Mouse (Mus musculus): ENCODE results near the gene Nrn1l. TPM values are rescaled to one million over a fixed set of nuclear protein-coding genes. Genes with fewer than 3 reads are reported as not detected.
A peak's percentile ranks its signal among the peaks of the same experiment; 100 is the strongest.

Nrn1l gene
- polyA plus RNA-seq, 1 experiment = 2.7 TPM

- Histone ChIP-seq H3K9ac (ENCODE audit: low read depth, poor library complexity, severe bottlenecking) (peak within 1 kb of the TSS; percentile 92), H3K27ac (ENCODE audit: insufficient read depth, low read length) (no peak within 1 kb of the TSS), H3K36me3 (ENCODE audit: control insufficient read depth, insufficient read depth, low read length, poor library complexity, severe bottlenecking) (peaks cover 2% of the 10 kb centered on the region; the same call in 1 of the 2 replicates), H3K4me3 (ENCODE audit: low read depth, low read length) (peak within 1 kb of the TSS; percentile 82), H3K27me3 (ENCODE audit: control insufficient read depth, insufficient read depth, low read length, poor library complexity, severe bottlenecking) (no peaks in the 10 kb centered on the region), H3K4me1 (ENCODE audit: control insufficient read depth, insufficient read depth, low read length) (no peaks in the 10 kb centered on the region), H3K9me3 (replicated peaks; ENCODE audit: control insufficient read depth, insufficient read depth, low read length, poor library complexity, severe bottlenecking) (no peaks in the 10 kb centered on the region)
- no peak for TF ChIP-seq EP300 (IDR thresholded peaks at IDR 0.05; ENCODE audit: insufficient read depth, low read depth, low read length)
- no peak for TF ChIP-seq POLR2A (IDR thresholded peaks at IDR 0.05; ENCODE audit: insufficient read depth, low read length)
- TF ChIP-seq CTCF (IDR thresholded peaks at IDR 0.05; ENCODE audit: low read depth, low read length) = no peak
Measured at GRCm38 (mm10) chr8:105900180-105900940, 7.0 kb downstream of the Nrn1l start, which contains the start of gene Pskh1. Pskh1 (plus strand) TSS chr8:105900441.

DNA sequence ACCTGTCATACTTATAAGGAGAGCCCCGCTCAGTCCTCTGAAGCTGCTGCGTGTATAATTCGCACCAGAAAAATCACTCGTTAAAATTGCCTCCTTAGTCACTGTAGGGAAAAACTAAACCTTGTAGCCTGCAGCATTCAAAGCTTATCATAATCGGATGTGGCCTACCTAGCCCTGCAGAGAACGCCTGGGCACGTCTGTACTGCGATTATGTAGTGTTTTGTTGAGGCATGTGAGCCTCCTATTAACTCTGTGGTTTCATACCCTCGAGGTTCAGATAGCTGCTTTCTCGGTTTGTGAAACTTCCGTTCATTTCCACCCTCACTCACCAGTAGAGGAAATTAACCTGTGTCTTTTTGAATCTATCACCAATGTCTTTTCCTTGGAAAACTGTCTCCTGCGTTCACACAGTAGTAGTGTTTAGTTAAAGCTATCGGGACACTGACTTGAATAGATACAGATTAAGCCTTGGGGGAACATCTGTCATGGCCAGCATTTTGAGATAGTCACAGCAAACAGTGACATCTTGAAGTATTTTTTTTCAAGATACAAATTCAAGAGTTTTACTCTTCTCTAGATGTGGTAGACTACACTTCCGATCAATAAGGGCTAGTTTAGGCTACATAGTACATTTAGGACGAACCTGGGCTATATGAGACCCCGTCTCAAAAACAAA is 7.7 kb downstream of the Nrn1l start:
- TF ChIP-seq CTCF (IDR thresholded peaks at IDR 0.05; ENCODE audit: low read depth, low read length) = no peak
- TF ChIP-seq EP300 (IDR thresholded peaks at IDR 0.05; ENCODE audit: insufficient read depth, low read depth, low read length) = no peak
- TF ChIP-seq POLR2A (IDR thresholded peaks at IDR 0.05; ENCODE audit: insufficient read depth, low read length) = no peak
- Histone ChIP-seq H3K27ac (ENCODE audit: insufficient read depth, low read length) (no peak overlapping the region), H3K36me3 (ENCODE audit: control insufficient read depth, insufficient read depth, low read length, poor library complexity, severe bottlenecking) (peaks cover 3% of the 10 kb centered on the region; the same call in 1 of the 2 replicates), H3K4me1 (ENCODE audit: control insufficient read depth, insufficient read depth, low read length) (no peaks in the 10 kb centered on the region), H3K27me3 (ENCODE audit: control insufficient read depth, insufficient read depth, low read length, poor library complexity, severe bottlenecking) (no peaks in the 10 kb centered on the region), H3K4me3 (ENCODE audit: low read depth, low read length) (peak overlapping the region; percentile 82), H3K9me3 (replicated peaks; ENCODE audit: control insufficient read depth, insufficient read depth, low read length, poor library complexity, severe bottlenecking) (no peaks in the 10 kb centered on the region), H3K9ac (ENCODE audit: low read depth, poor library complexity, severe bottlenecking) (peak overlapping the region; percentile 92)

DNA sequence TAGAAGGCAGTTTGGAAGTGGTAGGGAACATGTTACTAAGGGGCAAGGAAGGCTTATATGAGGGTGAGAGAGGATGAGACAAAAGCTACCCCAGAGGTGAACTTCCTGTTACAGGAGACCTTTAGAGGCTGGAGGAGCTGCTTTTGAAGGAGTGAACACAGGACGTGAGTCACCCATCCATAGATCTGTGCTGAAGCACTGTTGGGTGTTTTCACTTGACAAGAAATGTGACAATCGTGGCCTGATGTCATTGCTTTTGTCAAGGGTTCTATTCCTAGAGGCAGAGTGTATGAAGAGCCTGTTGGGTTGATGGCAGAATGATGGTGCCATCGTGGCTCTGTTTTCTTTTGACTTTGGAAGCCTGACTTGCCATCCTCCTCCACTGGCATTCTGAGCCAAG is 26.0 kb downstream of the Nrn1l start:
- Histone ChIP-seq H3K27ac (ENCODE audit: insufficient read depth, low read length) (no peak overlapping the region), H3K4me3 (ENCODE audit: low read depth, low read length) (no peak overlapping the region), H3K9ac (ENCODE audit: low read depth, poor library complexity, severe bottlenecking) (no peak overlapping the region), H3K4me1 (ENCODE audit: control insufficient read depth, insufficient read depth, low read length) (no peaks in the 10 kb centered on the region), H3K27me3 (ENCODE audit: control insufficient read depth, insufficient read depth, low read length, poor library complexity, severe bottlenecking) (no peaks in the 10 kb centered on the region), H3K36me3 (ENCODE audit: control insufficient read depth, insufficient read depth, low read length, poor library complexity, severe bottlenecking) (peaks cover 12% of the 10 kb centered on the region), H3K9me3 (replicated peaks; ENCODE audit: control insufficient read depth, insufficient read depth, low read length, poor library complexity, severe bottlenecking) (no peaks in the 10 kb centered on the region)
- no peak for TF ChIP-seq CTCF (IDR thresholded peaks at IDR 0.05; ENCODE audit: low read depth, low read length)

DNA sequence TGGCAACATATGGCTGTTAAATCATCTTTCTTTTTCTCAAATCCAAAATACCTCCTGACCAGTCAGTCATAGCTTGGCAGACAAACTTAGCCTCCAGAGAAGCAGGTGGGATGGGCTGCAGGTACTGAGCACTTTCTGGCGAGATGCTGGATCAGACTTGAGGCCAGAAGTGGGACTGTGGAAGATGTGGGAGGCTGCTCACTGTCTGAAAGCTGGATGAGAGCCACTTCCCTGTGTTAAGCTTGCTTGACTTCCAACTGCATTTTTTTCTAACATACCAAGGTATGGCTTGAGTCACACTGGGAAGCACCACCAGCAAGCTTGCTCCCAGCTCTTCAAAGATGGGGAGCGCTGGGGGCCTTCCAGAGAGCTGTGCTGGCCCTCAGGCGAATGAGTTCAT is 31.8 kb downstream of the Nrn1l start:
- Histone ChIP-seq H3K27ac (ENCODE audit: insufficient read depth, low read length) (no peak overlapping the region), H3K9me3 (replicated peaks; ENCODE audit: control insufficient read depth, insufficient read depth, low read length, poor library complexity, severe bottlenecking) (no peaks in the 10 kb centered on the region), H3K36me3 (ENCODE audit: control insufficient read depth, insufficient read depth, low read length, poor library complexity, severe bottlenecking) (no peaks in the 10 kb centered on the region; the same call in 1 of the 2 replicates)

DNA sequence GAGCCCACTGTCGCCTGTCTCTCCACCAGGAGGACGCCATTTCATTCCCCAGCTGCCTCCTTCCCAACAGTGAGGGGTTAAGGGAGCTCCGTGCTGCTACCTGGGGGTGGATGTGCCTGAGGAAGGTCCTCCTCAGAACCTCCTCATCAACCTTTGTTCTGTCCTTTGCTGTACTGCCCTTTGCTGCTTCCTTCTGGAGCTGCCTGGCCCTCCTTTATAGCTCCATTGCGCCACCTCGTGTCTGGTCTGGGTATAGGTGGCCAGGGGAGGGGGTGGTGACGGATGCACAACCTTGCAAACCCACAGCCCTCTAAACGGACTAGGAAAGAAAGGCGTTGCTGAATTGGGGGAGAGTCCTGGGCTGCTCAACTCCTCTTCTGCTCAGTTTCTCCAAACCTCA is 37.2 kb downstream of the Nrn1l start:
- H3K4me1 ChIP-seq (ENCODE audit: control insufficient read depth, insufficient read depth, low read length) = no peaks in the 10 kb centered on the region
- H3K27ac ChIP-seq (ENCODE audit: insufficient read depth, low read length) = no peak overlapping the region
- TF ChIP-seq EP300 (IDR thresholded peaks at IDR 0.05; ENCODE audit: insufficient read depth, low read depth, low read length) (peak; percentile 17; the same call in 1 of the 2 replicates), CTCF (IDR thresholded peaks at IDR 0.05; ENCODE audit: low read depth, low read length) (peak; percentile 98), POLR2A (IDR thresholded peaks at IDR 0.05; ENCODE audit: insufficient read depth, low read length) (no peak)
- no peaks in the 10 kb centered on the region for H3K9me3 ChIP-seq (replicated peaks; ENCODE audit: control insufficient read depth, insufficient read depth, low read length, poor library complexity, severe bottlenecking)
- no peak overlapping the region for H3K9ac ChIP-seq (ENCODE audit: low read depth, poor library complexity, severe bottlenecking)
- no peak overlapping the region for H3K4me3 ChIP-seq (ENCODE audit: low read depth, low read length)
- no peaks in the 10 kb centered on the region for H3K36me3 ChIP-seq (ENCODE audit: control insufficient read depth, insufficient read depth, low read length, poor library complexity, severe bottlenecking)
- no peaks in the 10 kb centered on the region for H3K27me3 ChIP-seq (ENCODE audit: control insufficient read depth, insufficient read depth, low read length, poor library complexity, severe bottlenecking)

More for the DNA sequence above, 31.8 kb downstream of the Nrn1l start:
- TF ChIP-seq POLR2A (IDR thresholded peaks at IDR 0.05; ENCODE audit: insufficient read depth, low read length) (no peak), EP300 (IDR thresholded peaks at IDR 0.05; ENCODE audit: insufficient read depth, low read depth, low read length) (no peak), CTCF (IDR thresholded peaks at IDR 0.05; ENCODE audit: low read depth, low read length) (no peak)
- no peak overlapping the region for H3K4me3 ChIP-seq (ENCODE audit: low read depth, low read length)
- no peak overlapping the region for H3K9ac ChIP-seq (ENCODE audit: low read depth, poor library complexity, severe bottlenecking)
- H3K4me1 ChIP-seq (ENCODE audit: control insufficient read depth, insufficient read depth, low read length) = no peaks in the 10 kb centered on the region
- H3K27me3 ChIP-seq (ENCODE audit: control insufficient read depth, insufficient read depth, low read length, poor library complexity, severe bottlenecking) = no peaks in the 10 kb centered on the region

- no peak overlapping the region for H3K27ac ChIP-seq (ENCODE audit: insufficient read depth, low read length)
- no peak overlapping the region for H3K9ac ChIP-seq (ENCODE audit: low read depth, poor library complexity, severe bottlenecking)
- no peaks in the 10 kb centered on the region for H3K4me1 ChIP-seq (ENCODE audit: control insufficient read depth, insufficient read depth, low read length)
- no peaks in the 10 kb centered on the region for H3K27me3 ChIP-seq (ENCODE audit: control insufficient read depth, insufficient read depth, low read length, poor library complexity, severe bottlenecking)
- H3K4me3 ChIP-seq (ENCODE audit: low read depth, low read length) = no peak overlapping the region
- TF ChIP-seq POLR2A (IDR thresholded peaks at IDR 0.05; ENCODE audit: insufficient read depth, low read length) (no peak), EP300 (IDR thresholded peaks at IDR 0.05; ENCODE audit: insufficient read depth, low read depth, low read length) (no peak), CTCF (IDR thresholded peaks at IDR 0.05; ENCODE audit: low read depth, low read length) (no peak)
- no peaks in the 10 kb centered on the region for H3K36me3 ChIP-seq (ENCODE audit: control insufficient read depth, insufficient read depth, low read length, poor library complexity, severe bottlenecking)
- H3K9me3 ChIP-seq (replicated peaks; ENCODE audit: control insufficient read depth, insufficient read depth, low read length, poor library complexity, severe bottlenecking) = no peaks in the 10 kb centered on the region
Measured at GRCm38 (mm10) chr8:105931271-105931670, 37.9 kb downstream of the Nrn1l start.

Measured in ES-Bruce4 (cell line).